Mouse (Mus musculus) stomach, postnatal 0 days (tissue): ENCODE results near the gene Shisa3. TPM values are rescaled to one million over a fixed set of nuclear protein-coding genes. Genes with fewer than 3 reads are reported as not detected.

Experiments used
- ATAC-seq: fragments of 200-750 bp; cut with Nextera tagmentation; 2 replicates; pipeline ENCODE4 v1.8.0; 2017; ENCODE audit not compliant: low FRiP score, low TSS enrichment
- DNase-seq: peaks from one replicate; pipeline ENCODE4 v3.0.0-alpha.2; 2016; ENCODE audit warnings: low spot score
- H3K27ac ChIP-seq: fragments of 300-500 bp; sonication (generic); replicated peaks from 2 replicates; pipeline ENCODE4 v1.5.1; 2014; ENCODE audit warnings: mild to moderate bottlenecking, control low read depth
- H3K27me3 ChIP-seq: fragments of 300-500 bp; sonication (generic); 2 replicates; pipeline ENCODE4 v1.6.1; 2014; ENCODE audit warnings: low read length; ENCODE audit not compliant: control insufficient read depth, insufficient read depth
- H3K36me3 ChIP-seq: fragments of 300-500 bp; sonication (generic); 2 replicates; pipeline ENCODE4 v1.6.1; 2014; ENCODE audit warnings: low read length, mixed read lengths; ENCODE audit not compliant: control insufficient read depth, insufficient read depth
- H3K4me1 ChIP-seq: fragments of 300-500 bp; sonication (generic); replicated peaks from 2 replicates; pipeline ENCODE4 v1.6.1; 2014; ENCODE audit warnings: antibody characterized with exemption; ENCODE audit not compliant: control insufficient read depth, insufficient read depth
- H3K4me2 ChIP-seq: fragments of 300-500 bp; sonication (generic); replicated peaks from 2 replicates; pipeline ENCODE4 v1.6.1; 2014; ENCODE audit warnings: low read depth, mild to moderate bottlenecking, control low read depth, moderate library complexity
- H3K4me3 ChIP-seq: fragments of 300-500 bp; sonication (generic); 2 replicates; pipeline ENCODE4 v1.5.1; 2014; ENCODE audit warnings: low read depth, low read length, control low read depth
- H3K9ac ChIP-seq: fragments of 300-500 bp; sonication (generic); 2 replicates; pipeline ENCODE4 v1.6.1; 2014; ENCODE audit warnings: mild to moderate bottlenecking, low read length, control low read depth, mixed read lengths
- H3K9me3 ChIP-seq: fragments of 300-500 bp; sonication (generic); 2 replicates; pipeline ENCODE4 v1.6.1; 2016; ENCODE audit warnings: low read length; ENCODE audit not compliant: control insufficient read depth
- CTCF ChIP-seq: IDR thresholded peaks from 2 replicates; pipeline ENCODE4 v1.5.1; 2016; ENCODE audit warnings: antibody characterized with exemption, low read depth, mild to moderate bottlenecking, moderate library complexity
- EP300 ChIP-seq: optimal IDR thresholded peaks from 2 replicates; pipeline ENCODE3; 2016; ENCODE audit warnings: antibody characterized with exemption
- WGBS: fragments of 180-500 bp; shearing (Covaris S2); extraction: QIAGEN DNeasy Blood & Tissue Kit; methylation state at CpG from one replicate; pipeline ENCODE4 v1.1.7; 2014; 5-methylcytosine and 5-hydroxymethylcytosine counted together
- polyA plus RNA-seq: library from polyadenylated mRNA; unstranded; fragments of >200 nt; fragmentation: Nextera tagmentation; extraction: Ambion mirVana; gene quantifications from 2 replicates; pipeline ENCODE4 v1.2.1, GENCODE M21; 2015

The Shisa3 gene
- polyA plus RNA-seq, 1 experiment from 2014 or later, result 14.5 TPM

DNA sequence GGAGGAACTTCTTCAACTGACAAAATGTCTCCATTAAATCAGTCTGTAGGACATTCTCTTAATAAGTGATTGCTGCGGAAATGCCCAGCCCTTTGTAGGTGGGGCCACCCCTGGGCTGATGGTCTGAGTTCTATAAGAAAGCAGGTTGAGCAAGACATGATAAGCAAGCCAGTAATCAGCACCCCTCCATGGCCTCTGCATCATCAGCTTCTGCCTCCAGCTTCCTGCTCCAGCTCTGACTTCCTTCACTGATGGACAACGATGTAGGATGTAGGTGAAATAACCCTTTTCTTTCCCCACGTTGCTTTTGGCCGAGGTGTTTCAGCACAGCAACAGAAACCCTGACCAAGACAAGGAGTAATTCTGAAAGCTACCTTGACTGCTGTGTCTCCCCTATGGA lies 41.5 kb downstream of the Shisa3 start:
- Histone ChIP-seq H3K4me3 (no peak overlapping the region), H3K4me2 (no peak overlapping the region), H3K4me1 (no peaks in the 10 kb centered on the region), H3K27me3 (no peaks in the 10 kb centered on the region), H3K27ac (no peak overlapping the region), H3K9ac (no peak overlapping the region), H3K9me3 (no peaks in the 10 kb centered on the region), H3K36me3 (no peaks in the 10 kb centered on the region)
- WGBS, result 81% methylated on average over 4 of the region's 4 CpGs
- TF ChIP-seq CTCF (no peak), EP300 (no peak)
- no peak for DNase-seq
- ATAC-seq, result no peak

DNA sequence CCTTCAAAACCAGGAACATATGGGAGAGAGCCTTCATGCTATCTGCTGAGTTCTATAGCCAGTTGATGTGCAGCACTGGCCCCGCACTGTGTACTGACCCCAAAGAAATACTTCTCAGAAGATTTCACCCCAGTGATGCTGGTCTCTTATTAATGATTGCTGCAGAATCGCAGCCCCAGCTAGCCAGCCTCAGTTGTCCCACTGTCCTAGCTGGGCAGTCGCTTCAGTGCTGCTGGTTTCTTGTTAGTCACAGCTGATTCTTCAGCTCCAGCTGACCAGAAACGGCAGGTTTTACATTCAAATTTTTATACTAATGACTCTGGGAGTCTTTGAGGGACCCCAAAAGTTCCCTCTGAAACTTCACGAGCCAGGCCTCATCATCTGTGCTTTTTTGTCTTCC lies 42.3 kb downstream of the Shisa3 start:
- WGBS, result 91% methylated on average over 5 of the region's 5 CpGs
- Histone ChIP-seq H3K27me3 (no peaks in the 10 kb centered on the region), H3K27ac (no peak overlapping the region), H3K4me2 (no peak overlapping the region), H3K9ac (no peak overlapping the region), H3K4me1 (no peaks in the 10 kb centered on the region), H3K4me3 (no peak overlapping the region), H3K36me3 (no peaks in the 10 kb centered on the region; the same call in 1 of the 2 replicates), H3K9me3 (no peaks in the 10 kb centered on the region)
- no peak for TF ChIP-seq CTCF
- TF ChIP-seq EP300, result no peak
- DNase-seq (no peak), ATAC-seq (no peak)

DNA sequence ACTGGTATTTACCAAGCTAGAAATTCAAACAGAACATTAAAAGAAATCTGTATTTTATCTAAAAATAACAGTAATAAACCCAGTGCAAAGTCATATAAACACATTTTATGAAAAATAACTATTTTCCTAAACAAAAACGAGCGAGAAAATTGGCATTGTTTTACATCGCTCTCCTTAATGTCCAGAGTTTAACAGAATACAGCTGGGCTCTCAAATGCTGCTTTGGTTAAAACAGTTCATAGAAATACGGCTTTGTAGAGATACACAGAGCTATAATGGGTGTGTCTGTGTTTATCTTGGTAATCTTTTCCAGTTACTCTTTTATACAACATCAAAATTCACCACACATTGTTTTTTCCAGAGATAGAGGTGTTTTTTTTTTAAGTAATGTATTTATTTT lies 44.8 kb downstream of the Shisa3 start:
- DNase-seq, result no peak
- ATAC-seq, result no peak
- H3K27ac ChIP-seq, result no peak overlapping the region

DNA sequence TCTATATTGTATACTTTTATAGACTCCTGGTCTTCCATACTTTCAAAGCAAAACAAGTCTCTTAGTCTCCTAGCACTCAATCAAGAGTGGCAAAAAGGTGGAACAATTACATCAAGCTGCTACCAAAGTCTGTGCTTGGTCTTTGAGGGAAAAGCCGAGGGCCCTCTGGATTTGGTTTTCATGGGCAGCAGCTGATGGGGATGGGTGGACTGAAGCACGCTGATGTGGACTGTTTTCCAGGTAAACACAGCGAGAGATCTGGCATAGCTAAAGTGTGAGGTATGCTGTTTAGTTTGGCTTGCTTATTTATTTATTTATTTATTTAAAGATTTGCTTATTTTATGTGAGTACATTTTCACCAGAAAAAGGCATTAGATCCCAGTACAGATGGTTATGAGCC lies 45.9 kb downstream of the Shisa3 start:
- WGBS, result 90% methylated on average over 3 of the region's 3 CpGs
- H3K9ac ChIP-seq, result no peak overlapping the region

More for the DNA sequence above, 44.8 kb downstream of the Shisa3 start:
- no peak for TF ChIP-seq EP300
- no peak for TF ChIP-seq CTCF
- H3K9me3 ChIP-seq, result no peaks in the 10 kb centered on the region
- 39% methylated on average over 4 of the region's 4 CpGs for WGBS
- no peak overlapping the region for H3K9ac ChIP-seq
- H3K4me3 ChIP-seq, result no peak overlapping the region
- no peaks in the 10 kb centered on the region; the same call in 1 of the 2 replicates for H3K36me3 ChIP-seq
- no peaks in the 10 kb centered on the region for H3K4me1 ChIP-seq
- no peaks in the 10 kb centered on the region for H3K27me3 ChIP-seq
- no peak overlapping the region for H3K4me2 ChIP-seq

DNA sequence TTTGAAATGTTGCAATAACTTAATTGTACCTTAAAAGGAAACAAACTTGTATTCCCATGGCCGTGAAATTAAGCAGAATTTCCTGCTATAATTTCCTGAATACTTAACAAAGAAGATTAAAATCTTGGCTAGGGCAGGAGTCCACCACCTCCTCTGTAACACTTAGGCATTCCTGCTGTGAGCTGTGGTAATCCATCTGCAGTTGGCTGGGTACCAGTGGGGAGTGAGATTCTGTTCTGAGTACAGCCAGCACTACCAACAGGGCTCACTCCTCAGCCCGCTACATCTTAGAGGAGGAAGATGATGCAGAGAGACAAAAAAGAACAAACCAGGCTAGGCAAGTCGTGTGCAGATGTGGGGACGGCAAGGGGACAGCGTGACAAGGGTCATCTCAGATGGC lies 46.9 kb downstream of the Shisa3 start:
- no peak overlapping the region for H3K4me3 ChIP-seq
- no peaks in the 10 kb centered on the region for H3K27me3 ChIP-seq
- TF ChIP-seq EP300, result no peak
- no peak for TF ChIP-seq CTCF
- 85% methylated on average over 5 of the region's 5 CpGs for WGBS
- no peak overlapping the region for H3K27ac ChIP-seq
- H3K4me2 ChIP-seq, result no peak overlapping the region
- no peak overlapping the region for H3K9ac ChIP-seq
- H3K4me1 ChIP-seq, result no peaks in the 10 kb centered on the region
- H3K36me3 ChIP-seq, result no peaks in the 10 kb centered on the region; the same call in 1 of the 2 replicates
- ATAC-seq, result no peak
- no peaks in the 10 kb centered on the region for H3K9me3 ChIP-seq
- no peak for DNase-seq

More for the DNA sequence above, 45.9 kb downstream of the Shisa3 start:
- ATAC-seq, result no peak
- no peaks in the 10 kb centered on the region for H3K9me3 ChIP-seq
- no peak overlapping the region for H3K4me3 ChIP-seq
- no peaks in the 10 kb centered on the region for H3K27me3 ChIP-seq
- no peak overlapping the region for H3K4me2 ChIP-seq
- no peaks in the 10 kb centered on the region for H3K4me1 ChIP-seq
- TF ChIP-seq CTCF (no peak), EP300 (no peak)
- no peaks in the 10 kb centered on the region; the same call in 1 of the 2 replicates for H3K36me3 ChIP-seq
- DNase-seq, result no peak
- no peak overlapping the region for H3K27ac ChIP-seq

DNA sequence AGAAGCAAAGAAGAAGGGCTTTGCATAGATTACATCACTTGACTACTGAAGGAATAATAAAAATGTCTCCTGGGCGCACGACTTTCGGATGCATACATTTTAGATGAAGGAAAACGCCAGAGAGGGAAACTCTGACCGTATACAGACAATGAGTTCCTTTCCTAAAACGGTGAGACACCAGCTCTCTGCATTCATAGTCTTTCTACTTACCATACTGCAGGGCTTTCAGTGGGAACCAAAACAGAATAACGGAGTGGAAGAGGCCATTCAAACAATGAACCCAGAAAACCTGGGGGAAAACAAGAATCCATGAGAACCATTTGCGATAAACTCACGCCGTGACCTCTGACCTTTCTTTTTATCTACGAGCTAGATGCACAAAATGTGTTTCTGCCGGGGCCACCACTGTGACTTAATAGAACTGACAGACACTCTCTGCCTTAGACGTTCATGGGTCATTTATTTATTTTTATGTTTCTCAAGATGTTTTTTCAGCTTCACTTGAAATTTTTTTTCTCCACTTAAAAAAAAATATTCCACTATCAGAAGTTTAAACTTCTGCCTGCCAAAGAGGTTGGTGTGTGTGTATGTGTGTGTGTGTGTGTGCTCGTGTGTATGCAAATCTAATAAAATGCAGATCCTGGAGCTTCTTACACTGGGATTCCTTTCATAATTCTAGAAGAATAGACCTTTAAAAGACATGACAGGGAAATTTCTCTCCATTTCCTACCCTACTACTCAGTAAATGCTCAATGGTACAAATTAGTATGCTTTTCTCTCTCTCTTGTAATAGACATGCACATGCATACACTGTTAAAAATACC lies 48.2 kb downstream of the Shisa3 start:
- no peak for TF ChIP-seq EP300
- no peak for TF ChIP-seq CTCF
- Histone ChIP-seq H3K27me3 (no peaks in the 10 kb centered on the region), H3K27ac (no peak overlapping the region), H3K4me1 (no peaks in the 10 kb centered on the region), H3K9me3 (no peaks in the 10 kb centered on the region), H3K4me2 (no peak overlapping the region), H3K9ac (no peak overlapping the region), H3K36me3 (no peaks in the 10 kb centered on the region; the same call in 1 of the 2 replicates), H3K4me3 (no peak overlapping the region)
- 70% methylated on average over 14 of the region's 14 CpGs for WGBS
- ATAC-seq, result no peak
- DNase-seq, result no peak
